Mouse (Mus musculus): ENCODE results near the gene Tarbp1. TPM values are rescaled to one million over a fixed set of nuclear protein-coding genes. Genes with fewer than 3 reads are reported as not detected.
"Not testable (repeated sequence)": the region's sequence is repeated elsewhere in the genome, so short reads cannot be mapped to it uniquely, and the experiment has no call there.

Gene Tarbp1
- polyA plus RNA-seq, 1 experiment from 2014 or later: 3.0 TPM

DNA sequence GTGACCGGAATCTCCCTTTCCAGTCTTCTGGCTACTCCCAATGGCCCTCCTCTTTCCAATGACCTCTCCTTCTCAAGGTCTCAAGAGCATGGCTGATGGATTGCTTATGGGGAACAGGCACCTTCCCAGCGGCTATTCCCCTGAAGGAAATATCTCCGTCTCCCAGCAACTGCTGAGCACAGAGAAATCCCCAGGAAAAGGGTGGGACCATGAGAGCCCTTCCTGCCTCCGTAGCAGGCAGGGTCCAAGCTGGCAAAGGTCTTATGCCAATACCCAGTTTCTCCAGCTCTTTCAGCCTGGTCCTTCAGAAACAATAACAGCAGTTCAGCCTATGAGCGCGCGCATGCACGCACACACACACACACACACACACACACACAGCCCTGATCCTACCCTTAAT is 23.7 kb downstream of the Tarbp1 start:
- no peak overlapping the region for H3K4me2 ChIP-seq (replicated peaks)
- H3K9me3 ChIP-seq (replicated peaks): no peaks in the 10 kb centered on the region
- H3K27ac ChIP-seq (replicated peaks): no peak overlapping the region
- 93% methylated on average over 8 of the region's 8 CpGs for WGBS
- no peak for ATAC-seq (ENCODE audit: insufficient number of reproducible peaks, low FRiP score, low TSS enrichment, low read depth)
- no peaks in the 10 kb centered on the region for H3K27me3 ChIP-seq
- no peak overlapping the region for H3K4me3 ChIP-seq (replicated peaks)
- H3K36me3 ChIP-seq: peaks cover 76% of the 10 kb centered on the region
- H3K9ac ChIP-seq: no peak overlapping the region
- no peaks in the 10 kb centered on the region for H3K4me1 ChIP-seq

GRCm38 (mm10) chr8:126438937-126439336 is 35.9 kb downstream of the Tarbp1 start:
- Histone ChIP-seq H3K27me3 (no peaks in the 10 kb centered on the region), H3K9me3 (replicated peaks) (no peaks in the 10 kb centered on the region), H3K27ac (replicated peaks) (no peak overlapping the region), H3K4me1 (no peaks in the 10 kb centered on the region), H3K4me3 (replicated peaks) (no peak overlapping the region), H3K4me2 (replicated peaks) (no peak overlapping the region), H3K36me3 (peaks cover 54% of the 10 kb centered on the region), H3K9ac (no peak overlapping the region)
- 58% methylated on average over 2 of the region's 2 CpGs for WGBS
- ATAC-seq (ENCODE audit: insufficient number of reproducible peaks, low FRiP score, low TSS enrichment, low read depth): no peak

DNA sequence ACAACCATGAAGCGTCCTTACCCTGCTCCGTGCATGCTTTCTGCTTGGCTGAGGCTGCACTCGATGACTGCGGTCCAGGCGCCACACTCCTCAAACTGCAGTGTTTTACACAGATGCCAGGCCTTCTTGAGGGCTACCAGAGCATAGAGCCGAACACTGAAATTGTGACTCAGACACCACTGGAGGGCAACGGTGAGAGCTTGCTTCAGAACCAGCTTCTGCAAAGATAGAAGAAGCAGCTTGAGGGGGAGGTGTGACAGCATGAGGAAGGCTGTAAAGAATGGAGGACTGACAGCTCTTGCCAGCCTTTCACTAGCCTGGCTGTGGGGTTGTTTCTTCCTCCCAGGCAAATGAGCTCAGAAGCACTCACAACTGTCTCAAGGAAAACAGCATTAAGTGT is 41.0 kb downstream of the Tarbp1 start:
- Histone ChIP-seq H3K9me3 (replicated peaks) (no peaks in the 10 kb centered on the region), H3K4me2 (replicated peaks) (no peak overlapping the region), H3K4me1 (no peaks in the 10 kb centered on the region), H3K4me3 (replicated peaks) (no peak overlapping the region), H3K36me3 (peaks cover 73% of the 10 kb centered on the region), H3K9ac (no peak overlapping the region), H3K27me3 (no peaks in the 10 kb centered on the region), H3K27ac (replicated peaks) (no peak overlapping the region)
- ATAC-seq (ENCODE audit: insufficient number of reproducible peaks, low FRiP score, low TSS enrichment, low read depth): no peak
- 87% methylated on average over 7 of the region's 7 CpGs for WGBS

- H3K27me3 ChIP-seq: no peaks in the 10 kb centered on the region
- no peak overlapping the region for H3K4me2 ChIP-seq (replicated peaks)
- H3K9me3 ChIP-seq (replicated peaks): no peaks in the 10 kb centered on the region
- H3K4me1 ChIP-seq: no peaks in the 10 kb centered on the region
- 90% methylated on average over 5 of the region's 5 CpGs for WGBS
- H3K4me3 ChIP-seq (replicated peaks): no peak overlapping the region
- peaks cover 74% of the 10 kb centered on the region for H3K36me3 ChIP-seq
- H3K27ac ChIP-seq (replicated peaks): no peak overlapping the region
- ATAC-seq (ENCODE audit: insufficient number of reproducible peaks, low FRiP score, low TSS enrichment, low read depth): no peak
- no peak overlapping the region for H3K9ac ChIP-seq
These were observed 45.2 kb downstream of the Tarbp1 start for GRCm38 (mm10) chr8:126429635-126430034.

GRCm38 (mm10) chr8:126424946-126425345 is 49.9 kb downstream of the Tarbp1 start:
- Histone ChIP-seq H3K36me3 (peaks cover 42% of the 10 kb centered on the region), H3K27me3 (no peaks in the 10 kb centered on the region), H3K4me2 (replicated peaks) (no peak overlapping the region), H3K27ac (replicated peaks) (no peak overlapping the region), H3K9me3 (replicated peaks) (no peaks in the 10 kb centered on the region), H3K4me3 (replicated peaks) (no peak overlapping the region), H3K4me1 (peaks cover 18% of the 10 kb centered on the region), H3K9ac (no peak overlapping the region)
- no peak for ATAC-seq (ENCODE audit: insufficient number of reproducible peaks, low FRiP score, low TSS enrichment, low read depth)
- 68% methylated on average over 1 of the region's 1 CpGs for WGBS

GRCm38 (mm10) chr8:126424163-126424562 is 50.7 kb downstream of the Tarbp1 start:
- ATAC-seq (ENCODE audit: insufficient number of reproducible peaks, low FRiP score, low TSS enrichment, low read depth): no peak
- Histone ChIP-seq H3K4me1 (peaks cover 18% of the 10 kb centered on the region), H3K36me3 (peaks cover 34% of the 10 kb centered on the region), H3K9ac (no peak overlapping the region), H3K9me3 (replicated peaks) (no peaks in the 10 kb centered on the region), H3K27ac (replicated peaks) (no peak overlapping the region), H3K4me2 (replicated peaks) (no peak overlapping the region), H3K27me3 (no peaks in the 10 kb centered on the region), H3K4me3 (replicated peaks) (no peak overlapping the region)
- 81% methylated on average over 4 of the region's 4 CpGs for WGBS

DNA sequence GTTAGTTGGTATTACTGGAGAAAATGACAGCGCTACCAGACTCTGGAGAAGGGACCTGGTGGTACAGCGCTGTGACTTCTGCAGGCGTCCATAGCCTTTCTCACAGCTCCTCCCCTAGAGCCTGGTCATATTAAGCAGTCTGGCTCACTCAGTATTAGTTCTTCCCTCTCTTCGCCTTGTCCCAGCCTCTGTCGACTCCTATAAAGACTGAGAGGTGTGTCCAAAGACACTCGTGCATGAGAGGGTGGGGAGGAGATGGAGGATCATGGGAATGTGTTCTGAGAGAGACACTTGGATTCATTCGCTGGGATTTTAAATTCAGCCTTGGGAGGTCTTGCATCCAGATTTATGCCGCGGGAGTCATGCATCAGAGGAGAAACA is 52.0 kb downstream of the Tarbp1 start:
- Histone ChIP-seq H3K4me2 (replicated peaks) (peak overlapping the region; percentile 80), H3K4me3 (replicated peaks) (peak overlapping the region; percentile 95), H3K4me1 (peaks cover 18% of the 10 kb centered on the region), H3K9me3 (replicated peaks) (no peaks in the 10 kb centered on the region), H3K9ac (peak overlapping the region; percentile 86), H3K36me3 (peaks cover 22% of the 10 kb centered on the region), H3K27ac (replicated peaks) (peak overlapping the region; percentile 79), H3K27me3 (no peaks in the 10 kb centered on the region)
- ATAC-seq (ENCODE audit: insufficient number of reproducible peaks, low FRiP score, low TSS enrichment, low read depth): peak; percentile 44; the same call in 1 of the 2 replicates
- 4% methylated on average over 9 of the region's 9 CpGs for WGBS

DNA sequence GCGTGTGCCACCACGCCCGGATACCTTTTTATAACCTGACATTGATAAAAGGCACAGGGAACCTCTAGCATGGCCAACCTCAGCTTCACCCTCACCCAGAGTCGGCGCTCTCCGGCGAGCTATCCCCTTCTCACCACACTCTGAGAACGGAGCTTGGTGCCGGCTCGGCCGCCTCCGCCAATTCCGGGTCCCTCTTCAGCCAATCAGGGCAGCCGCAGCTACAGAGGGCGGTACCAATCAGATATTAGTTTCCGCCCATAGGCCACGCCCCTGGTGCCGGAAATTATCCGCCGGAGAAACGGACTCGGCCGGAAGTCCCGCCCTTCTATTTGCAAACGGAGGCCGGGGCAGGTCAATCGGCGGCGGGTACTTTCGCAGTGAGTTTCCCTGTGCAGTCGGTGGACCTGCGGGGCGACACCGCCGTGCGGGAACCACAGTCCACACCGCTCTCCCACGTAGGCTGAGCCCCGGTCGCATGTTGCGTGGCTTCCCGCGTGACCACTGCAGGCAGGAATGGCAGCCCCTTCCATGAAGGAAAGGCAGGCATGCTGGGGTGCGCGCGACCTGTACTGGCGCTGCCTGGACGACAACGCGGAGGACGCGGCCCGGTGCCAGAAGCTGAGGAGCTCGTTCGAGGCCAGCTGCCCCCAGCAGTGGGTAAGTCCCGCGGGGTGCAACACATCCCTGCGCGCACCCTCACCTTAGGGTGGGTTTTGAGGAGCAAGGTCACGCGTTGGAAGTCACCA is 52.5 kb downstream of the Tarbp1 start, which contains the start of gene Coa6:
Gene Coa6, plus strand, starts transcription at position 342 of the 746 bp plus-strand sequence.
- Histone ChIP-seq H3K4me1 (peaks cover 18% of the 10 kb centered on the region), H3K4me3 (replicated peaks) (peak within 1 kb of the TSS; percentile 95), H3K9ac (peak within 1 kb of the TSS; percentile 86), H3K4me2 (replicated peaks) (peak within 1 kb of the TSS; percentile 80), H3K9me3 (replicated peaks) (no peaks in the 10 kb centered on the region), H3K36me3 (peaks cover 16% of the 10 kb centered on the region), H3K27me3 (no peaks in the 10 kb centered on the region), H3K27ac (replicated peaks) (peak within 1 kb of the TSS; percentile 79)
- under 1% methylated on average over 61 of the region's 61 CpGs for WGBS
- ATAC-seq (ENCODE audit: insufficient number of reproducible peaks, low FRiP score, low TSS enrichment, low read depth): peak; percentile 97

GRCm38 (mm10) chr8:126420834-126421233 is 54.0 kb downstream of the Tarbp1 start:
- no peak for ATAC-seq (ENCODE audit: insufficient number of reproducible peaks, low FRiP score, low TSS enrichment, low read depth)
- peaks cover 18% of the 10 kb centered on the region for H3K4me1 ChIP-seq
- peaks cover 2% of the 10 kb centered on the region for H3K36me3 ChIP-seq
- 77% methylated on average over 3 of the region's 3 CpGs for WGBS
- no peaks in the 10 kb centered on the region for H3K27me3 ChIP-seq
- H3K4me2 ChIP-seq (replicated peaks): no peak overlapping the region
- H3K4me3 ChIP-seq (replicated peaks): no peak overlapping the region
- no peak overlapping the region for H3K9ac ChIP-seq
- H3K9me3 ChIP-seq (replicated peaks): no peaks in the 10 kb centered on the region
- no peak overlapping the region for H3K27ac ChIP-seq (replicated peaks)

GRCm38 (mm10) chr8:126405030-126405429 is 69.8 kb downstream of the Tarbp1 start:
- Histone ChIP-seq H3K9me3 (replicated peaks) (no peaks in the 10 kb centered on the region), H3K4me2 (replicated peaks) (no peak overlapping the region), H3K27me3 (no peaks in the 10 kb centered on the region), H3K4me3 (replicated peaks) (no peak overlapping the region), H3K27ac (replicated peaks) (no peak overlapping the region), H3K9ac (no peak overlapping the region), H3K4me1 (no peaks in the 10 kb centered on the region), H3K36me3 (no peaks in the 10 kb centered on the region)
- ATAC-seq (ENCODE audit: insufficient number of reproducible peaks, low FRiP score, low TSS enrichment, low read depth): no peak
- WGBS: 71% methylated on average over 4 of the region's 4 CpGs

- H3K27ac ChIP-seq (replicated peaks); ATAC-seq (ENCODE audit: insufficient number of reproducible peaks, low FRiP score, low TSS enrichment, low read depth); H3K4me1 ChIP-seq; H3K36me3 ChIP-seq; H3K9ac ChIP-seq; H3K4me3 ChIP-seq (replicated peaks); H3K9me3 ChIP-seq (replicated peaks); H3K27me3 ChIP-seq; H3K4me2 ChIP-seq (replicated peaks): not testable (repeated sequence)
These were observed 70.3 kb downstream of the Tarbp1 start for GRCm38 (mm10) chr8:126404550-126404949.

GRCm38 (mm10) chr8:126398349-126398748 is 76.5 kb downstream of the Tarbp1 start:
- H3K27me3 ChIP-seq: no peaks in the 10 kb centered on the region; the same call in 1 of the 2 replicates
- no peak overlapping the region for H3K27ac ChIP-seq (replicated peaks)
- H3K4me1 ChIP-seq: no peaks in the 10 kb centered on the region
- H3K4me2 ChIP-seq (replicated peaks): no peak overlapping the region
- no peaks in the 10 kb centered on the region for H3K36me3 ChIP-seq
- H3K9me3 ChIP-seq (replicated peaks): no peaks in the 10 kb centered on the region
- H3K9ac ChIP-seq: no peak overlapping the region
- no peak for ATAC-seq (ENCODE audit: insufficient number of reproducible peaks, low FRiP score, low TSS enrichment, low read depth)
- WGBS: 80% methylated on average over 3 of the region's 3 CpGs
- no peak overlapping the region for H3K4me3 ChIP-seq (replicated peaks)
